Mouse (Mus musculus) MEL (cell line): ENCODE measurements around the gene Smyd3. TPM values are rescaled to one million over a fixed set of nuclear protein-coding genes. Genes with fewer than 3 reads are reported as not detected.
A peak's percentile ranks its signal among the peaks of the same experiment; 100 is the strongest.

Experiments
- DNase-seq: peaks from one replicate; pipeline ENCODE4 v3.0.0; 2011; ENCODE audit warnings: low read depth, low spot score
- H3K27ac ChIP-seq: 2 replicates; pipeline ENCODE4 v1.5.1; 2012; ENCODE audit warnings: low read depth, mild to moderate bottlenecking, control low read depth, low read length, moderate library complexity; ENCODE audit not compliant: control insufficient read depth
- H3K27me3 ChIP-seq, 2 experiments: fragments of 150-350 bp in 1 of 2; sonication (generic) in 1 of 2; 2 replicates each; pipeline ENCODE4 v1.6.1; 2012; ENCODE audit warnings: low read length in 2 of 2, mild to moderate bottlenecking in 2 of 2, improper control_type of control experiment in 1 of 2, moderate library complexity in 1 of 2; ENCODE audit not compliant: insufficient read depth in 2 of 2, control insufficient read depth in 1 of 2
- H3K36me3 ChIP-seq, 2 experiments: 2 replicates each; pipeline ENCODE4 v1.6.1; 2012 to 2014; ENCODE audit warnings: low read length in 2 of 2, improper control_type of control experiment in 1 of 2, inconsistent platforms in 1 of 2, mild to moderate bottlenecking in 1 of 2; ENCODE audit not compliant: insufficient read depth in 2 of 2, control insufficient read depth in 1 of 2
- H3K4me1 ChIP-seq, 2 experiments: fragments of 150-350 bp in 1 of 2; sonication (generic) in 1 of 2; 2 replicates each; pipeline ENCODE4 v1.6.1; 2012; ENCODE audit warnings: low read length in 2 of 2, improper control_type of control experiment in 1 of 2, mild to moderate bottlenecking in 1 of 2; ENCODE audit not compliant: insufficient read depth in 2 of 2, control insufficient read depth in 1 of 2
- H3K4me3 ChIP-seq, 2 experiments: fragments of 150-350 bp in 1 of 2; sonication (generic) in 1 of 2; 2 replicates each; pipeline ENCODE4 v1.5.1; 2012; ENCODE audit warnings: low read depth in 2 of 2, low read length in 2 of 2, mild to moderate bottlenecking in 2 of 2, moderate library complexity in 2 of 2, control low read depth in 1 of 2, improper control_type of control experiment in 1 of 2; ENCODE audit not compliant: control insufficient read depth in 1 of 2, insufficient read depth in 1 of 2
- H3K79me2 ChIP-seq: 2 replicates; pipeline ENCODE4 v1.6.1; 2012; ENCODE audit warnings: mild to moderate bottlenecking, low read length, moderate library complexity; ENCODE audit not compliant: control insufficient read depth, poor library complexity, insufficient read depth
- H3K9ac ChIP-seq: 2 replicates; pipeline ENCODE4 v1.6.1; 2012; ENCODE audit warnings: low read depth, mild to moderate bottlenecking, control low read depth, low read length, moderate library complexity; ENCODE audit not compliant: control insufficient read depth, poor library complexity, severe bottlenecking
- H3K9me3 ChIP-seq: fragments of 150-350 bp; sonication (generic); replicated peaks from 2 replicates; pipeline ENCODE4 v1.6.1; 2012; ENCODE audit warnings: mild to moderate bottlenecking, low read length, improper control_type of control experiment, moderate library complexity; ENCODE audit not compliant: insufficient read depth
- BHLHE40 ChIP-seq: IDR thresholded peaks from 2 replicates; pipeline ENCODE4 v1.6.1; 2012; ENCODE audit warnings: low read depth, mild to moderate bottlenecking, inconsistent platforms, low read length, improper control_type of control experiment, borderline replicate concordance
- CHD1 ChIP-seq: IDR thresholded peaks from 2 replicates; pipeline ENCODE4 v1.6.1; 2012; ENCODE audit warnings: low read depth, mild to moderate bottlenecking, inconsistent platforms, low read length, improper control_type of control experiment
- CHD2 ChIP-seq: IDR thresholded peaks from 2 replicates; pipeline ENCODE4 v1.6.1; 2011; ENCODE audit warnings: low read length, improper control_type of control experiment
- CTCF ChIP-seq, 3 experiments: IDR thresholded peaks in 2 of 3; conservative IDR thresholded peaks in 1 of 3; 2 replicates each; pipeline ENCODE4 v1.5.1; 2011 to 2012; ENCODE audit warnings: low read length in 3 of 3, low read depth in 2 of 3, mild to moderate bottlenecking in 2 of 3, improper control_type of control experiment in 1 of 3, inconsistent platforms in 1 of 3, mixed read lengths in 1 of 3, moderate library complexity in 1 of 3; ENCODE audit not compliant: control insufficient read depth in 1 of 3, insufficient read depth in 1 of 3, poor library complexity in 1 of 3, severe bottlenecking in 1 of 3
- ELF1 ChIP-seq: IDR thresholded peaks from 2 replicates; pipeline ENCODE4 v1.6.1; 2014; ENCODE audit warnings: low read depth, mild to moderate bottlenecking, inconsistent platforms, low read length, improper control_type of control experiment, moderate library complexity
- EP300 ChIP-seq, 2 experiments: IDR thresholded peaks; 2 replicates each; pipeline ENCODE4 v1.6.1; 2011; ENCODE audit warnings: improper control_type of control experiment in 2 of 2, low read length in 2 of 2, low read depth in 1 of 2, mild to moderate bottlenecking in 1 of 2
- ETS1 ChIP-seq: IDR thresholded peaks from 2 replicates; pipeline ENCODE4 v1.6.1; 2012; ENCODE audit warnings: low read depth, mild to moderate bottlenecking, inconsistent platforms, low read length, improper control_type of control experiment, moderate library complexity
- GATA1 ChIP-seq: IDR thresholded peaks from 2 replicates; pipeline ENCODE4 v1.6.1; 2011; ENCODE audit warnings: low read depth, low read length, improper control_type of control experiment
- HCFC1 ChIP-seq: IDR thresholded peaks from 2 replicates; pipeline ENCODE4 v1.6.1; 2012; ENCODE audit warnings: low read depth, mild to moderate bottlenecking, inconsistent platforms, low read length, improper control_type of control experiment, moderate library complexity
- JUND ChIP-seq: IDR thresholded peaks from 2 replicates; pipeline ENCODE4 v1.6.1; 2011; ENCODE audit warnings: low read depth, mild to moderate bottlenecking, improper control_type of control experiment, low read length
- KAT2A ChIP-seq: conservative IDR thresholded peaks from 2 replicates; pipeline ENCODE4 v1.6.1; 2012; ENCODE audit warnings: low read depth, low read length, improper control_type of control experiment, inconsistent platforms
- MAFK ChIP-seq: IDR thresholded peaks from 2 replicates; pipeline ENCODE4 v1.6.1; 2011; ENCODE audit warnings: low read depth, mild to moderate bottlenecking, low read length, improper control_type of control experiment, borderline replicate concordance
- MAX ChIP-seq: IDR thresholded peaks from 2 replicates; pipeline ENCODE4 v1.6.1; 2011; ENCODE audit warnings: low read length, improper control_type of control experiment
- MAZ ChIP-seq: IDR thresholded peaks from 2 replicates; pipeline ENCODE4 v1.6.1; 2012; ENCODE audit warnings: low read depth, mild to moderate bottlenecking, inconsistent platforms, low read length, improper control_type of control experiment
- MEF2A ChIP-seq: IDR thresholded peaks from 2 replicates; pipeline ENCODE4 v1.6.1; 2014; ENCODE audit warnings: low read depth, mild to moderate bottlenecking, inconsistent platforms, low read length, improper control_type of control experiment; ENCODE audit not compliant: poor library complexity, insufficient replicate concordance, severe bottlenecking; ENCODE audit errors: extremely low read depth
- MXI1 ChIP-seq: IDR thresholded peaks from 2 replicates; pipeline ENCODE4 v1.6.1; 2011; ENCODE audit warnings: mild to moderate bottlenecking, low read depth, low read length, improper control_type of control experiment
- MYB ChIP-seq: IDR thresholded peaks from 2 replicates; pipeline ENCODE4 v1.6.1; 2011; ENCODE audit warnings: mild to moderate bottlenecking, low read depth, low read length, improper control_type of control experiment
- MYC ChIP-seq: IDR thresholded peaks from 2 replicates; pipeline ENCODE4 v1.6.1; 2011; ENCODE audit warnings: low read depth, mild to moderate bottlenecking, low read length, improper control_type of control experiment, moderate library complexity
- NELFE ChIP-seq: IDR thresholded peaks from 2 replicates; pipeline ENCODE4 v1.6.1; 2011; ENCODE audit warnings: low read depth, low read length, improper control_type of control experiment
- NRF1 ChIP-seq: IDR thresholded peaks from 2 replicates; pipeline ENCODE4 v1.6.1; 2014; ENCODE audit warnings: low read depth, mild to moderate bottlenecking, inconsistent platforms, low read length, improper control_type of control experiment, moderate library complexity; ENCODE audit not compliant: poor library complexity, insufficient read depth, severe bottlenecking
- POLR2AphosphoS2 ChIP-seq: IDR thresholded peaks from 2 replicates; pipeline ENCODE4 v1.6.1; 2011; ENCODE audit warnings: low read length, improper control_type of control experiment
- POLR2AphosphoS5 ChIP-seq: IDR thresholded peaks from 2 replicates; pipeline ENCODE4 v1.6.1; 2012; ENCODE audit warnings: low read depth, borderline replicate concordance, mild to moderate bottlenecking, inconsistent platforms, low read length, moderate library complexity, mixed read lengths
- RAD21 ChIP-seq: IDR thresholded peaks from 2 replicates; pipeline ENCODE4 v1.6.1; 2011; ENCODE audit warnings: mild to moderate bottlenecking, low read depth, low read length, improper control_type of control experiment
- SIN3A ChIP-seq: IDR thresholded peaks from 2 replicates; pipeline ENCODE4 v1.6.1; 2012; ENCODE audit warnings: low read length, improper control_type of control experiment, inconsistent platforms
- SMC3 ChIP-seq: IDR thresholded peaks from 2 replicates; pipeline ENCODE4 v1.6.1; 2011; ENCODE audit warnings: low read depth, low read length, improper control_type of control experiment
- TBP ChIP-seq: IDR thresholded peaks from 2 replicates; pipeline ENCODE4 v1.8.0; 2011; ENCODE audit warnings: low read depth, low read length, improper control_type of control experiment
- TCF12 ChIP-seq: IDR thresholded peaks from 2 replicates; pipeline ENCODE4 v1.6.1; 2014; ENCODE audit warnings: low read depth, mild to moderate bottlenecking, inconsistent platforms, low read length, improper control_type of control experiment, moderate library complexity
- UBTF ChIP-seq: IDR thresholded peaks from 2 replicates; pipeline ENCODE4 v1.6.1; 2012; ENCODE audit warnings: low read depth, mild to moderate bottlenecking, inconsistent platforms, low read length, improper control_type of control experiment, moderate library complexity, borderline replicate concordance; ENCODE audit not compliant: insufficient read depth
- USF1 ChIP-seq: IDR thresholded peaks from 2 replicates; pipeline ENCODE4 v1.6.1; 2014; ENCODE audit warnings: low read depth, mild to moderate bottlenecking, inconsistent platforms, low read length, improper control_type of control experiment, moderate library complexity
- USF2 ChIP-seq, 2 experiments: IDR thresholded peaks; 2 replicates each; pipeline ENCODE4 v1.6.1; 2011 to 2012; ENCODE audit warnings: improper control_type of control experiment in 2 of 2, low read length in 2 of 2, borderline replicate concordance in 1 of 2, inconsistent platforms in 1 of 2, low read depth in 1 of 2, mild to moderate bottlenecking in 1 of 2; ENCODE audit not compliant: insufficient read depth in 1 of 2
- ZC3H11A ChIP-seq: IDR thresholded peaks from 2 replicates; pipeline ENCODE4 v1.6.1; 2012; ENCODE audit warnings: low read depth, mild to moderate bottlenecking, inconsistent platforms, low read length, improper control_type of control experiment
- ZKSCAN1 ChIP-seq: IDR thresholded peaks from 2 replicates; pipeline ENCODE4 v1.6.1; 2012; ENCODE audit warnings: low read depth, mild to moderate bottlenecking, inconsistent platforms, low read length, improper control_type of control experiment, moderate library complexity
- ZNF384 ChIP-seq: IDR thresholded peaks from 2 replicates; pipeline ENCODE4 v1.6.1; 2012; ENCODE audit warnings: low read depth, mild to moderate bottlenecking, inconsistent platforms, low read length, improper control_type of control experiment
- polyA plus RNA-seq, 2 experiments: library from polyadenylated mRNA; stranded (reverse) in 1 of 2; unstranded in 1 of 2; fragments of >175 nt in 1 of 2; fragments of >200 nt in 1 of 2; gene quantifications; 2 replicates each; pipeline versions ENCODE4 v1.2.1 to v1.2.4; 2012; ENCODE audit warnings: low replicate concordance in 2 of 2, low read depth in 1 of 2; ENCODE audit not compliant: insufficient read length in 2 of 2, insufficient read depth in 1 of 2, missing spikeins in 1 of 2
- total RNA-seq: library from RNA; depleted of rRNA; stranded (reverse); fragments of 300-350 nt; gene quantifications from 2 replicates; pipeline ENCODE4 v1.2.3, GENCODE M21; 2012

Gene Smyd3
- total and polyA plus RNA-seq, 3 experiments = 13.3 to 18.2 TPM; not detected in 1

DNA sequence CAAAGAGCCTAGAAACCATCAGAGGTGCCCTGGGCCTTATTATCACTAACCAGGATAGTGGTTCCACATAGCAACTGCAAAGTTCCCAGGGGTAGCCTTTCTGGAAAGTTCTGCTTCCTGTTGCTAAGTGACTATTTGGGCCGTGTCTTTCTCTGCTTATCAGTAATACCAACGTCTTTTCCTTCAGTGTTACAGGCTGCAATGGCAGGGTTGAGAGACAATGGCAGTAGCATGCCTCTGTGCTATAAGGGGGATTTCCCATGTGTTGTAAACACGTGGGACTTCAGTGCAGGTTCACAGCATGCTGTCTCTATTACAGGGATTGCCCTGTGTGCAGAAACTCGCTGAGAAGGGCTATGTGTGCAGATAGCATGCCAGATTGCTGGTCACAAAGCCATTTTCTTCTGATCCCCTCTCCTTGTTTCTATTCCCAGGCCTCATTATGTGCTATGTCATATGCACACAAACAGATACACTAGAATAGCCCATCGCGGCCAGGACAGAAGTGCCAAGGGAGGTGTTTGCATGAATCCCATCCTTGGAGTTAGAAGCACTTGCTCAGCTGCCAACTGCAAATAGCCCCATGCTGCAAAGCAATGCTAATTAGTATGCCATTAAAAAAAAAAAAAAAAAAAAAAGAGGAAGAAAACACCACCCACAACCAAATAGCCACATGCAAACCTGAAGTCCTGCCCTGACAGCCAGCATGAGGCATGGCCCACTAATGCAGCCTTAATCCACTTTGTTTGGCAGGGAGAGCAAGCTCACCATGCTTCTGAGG lies 604.7 kb downstream of the Smyd3 start:
- TF ChIP-seq ELF1 = no peak
- no peak for TF ChIP-seq MAFK
- TF ChIP-seq TBP = no peak
- TF ChIP-seq KAT2A = no peak
- TF ChIP-seq SMC3 = no peak
- no peak for TF ChIP-seq MYC
- no peak for TF ChIP-seq MEF2A
- no peak; the same call in 1 of the 2 replicates for TF ChIP-seq MAX
- TF ChIP-seq POLR2AphosphoS2 = no peak
- no peak for TF ChIP-seq CTCF (IDR thresholded peaks at IDR 0.05 in 2 of 3, conservative IDR thresholded peaks at IDR 0.05 in 1 of 3; ENCODE audit: control insufficient read depth in 1 of 3, insufficient read depth in 1 of 3, low read depth in 2 of 3, low read length in 3 of 3, poor library complexity in 1 of 3, severe bottlenecking in 1 of 3)
- no peak for TF ChIP-seq RAD21
- TF ChIP-seq NRF1 = no peak
- no peak for TF ChIP-seq JUND
- TF ChIP-seq ETS1 = no peak
- TF ChIP-seq MXI1 = 0 out of 2 replicates have a peak, but pooled peaks have one; percentile 25
- no peak for TF ChIP-seq UBTF
- TF ChIP-seq ZC3H11A = no peak
- no peak for TF ChIP-seq NELFE
- TF ChIP-seq BHLHE40 = no peak
- no peak for TF ChIP-seq MAZ
- peak; percentile 34; the same call in 1 of the 2 replicates for TF ChIP-seq GATA1
- TF ChIP-seq ZNF384 = peak; percentile 92
- TF ChIP-seq MYB = no peak
- TF ChIP-seq USF1 = no peak
- TF ChIP-seq EP300 (IDR thresholded peaks at IDR 0.05; ENCODE audit: low read depth in 1 of 2, low read length in 2 of 2) = peak in 1 of 2 experiments; percentile 40; a peak in 2 of 4 replicates
- no peak for TF ChIP-seq CHD1
- TF ChIP-seq CHD2 = no peak
- TF ChIP-seq POLR2AphosphoS5 = no peak
- no peak for TF ChIP-seq USF2 (IDR thresholded peaks at IDR 0.05; ENCODE audit: borderline replicate concordance in 1 of 2, insufficient read depth in 1 of 2, low read depth in 1 of 2, low read length in 2 of 2)
- TF ChIP-seq ZKSCAN1 = no peak
- TF ChIP-seq HCFC1 = no peak
- no peak for TF ChIP-seq SIN3A
- no peak for TF ChIP-seq TCF12
- Histone ChIP-seq H3K27ac (no peak overlapping the region), H3K27me3 (no peaks in the 10 kb centered on the region), H3K4me3 (no peak overlapping the region), H3K36me3 (peaks cover 0 to 13% of the 10 kb centered on the region in 2 experiments; a peak in 2 of 4 replicates), H3K9ac (no peak overlapping the region), H3K9me3 (no peaks in the 10 kb centered on the region), H3K4me1 (peaks cover 0 to 14% of the 10 kb centered on the region in 2 experiments; a peak in 2 of 4 replicates), H3K79me2 (no peaks in the 10 kb centered on the region)
- peak; percentile 47 for DNase-seq
